Mouse (Mus musculus): Measurements from ENCODE around the gene Myom3. TPM values are rescaled to one million over a fixed set of nuclear protein-coding genes. Genes with fewer than 3 reads are reported as not detected.

Myom3 gene
- polyA plus RNA-seq, 1 experiment = 0.25 TPM

- DNase-seq (ENCODE audit: low spot score) = no peak
Measured at GRCm38 (mm10) chr4:135816905-135817622, 57.5 kb downstream of the Myom3 start.

- no peak for DNase-seq (ENCODE audit: low spot score)
Measured at GRCm38 (mm10) chr4:135818366-135818765, 58.9 kb downstream of the Myom3 start.

- no peak for DNase-seq (ENCODE audit: low spot score)
Measured at GRCm38 (mm10) chr4:135819826-135820526, 60.5 kb downstream of the Myom3 start.

- DNase-seq (ENCODE audit: low spot score) = no peak
Measured at GRCm38 (mm10) chr4:135821772-135822171, 62.3 kb downstream of the Myom3 start.

GRCm38 (mm10) chr4:135823298-135823697 lies 63.8 kb downstream of the Myom3 start:
- no peak for DNase-seq (ENCODE audit: low spot score)

- no peak for DNase-seq (ENCODE audit: low spot score)
Measured at GRCm38 (mm10) chr4:135824254-135824653, 64.7 kb downstream of the Myom3 start.

- no peak for DNase-seq (ENCODE audit: low spot score)
Measured at GRCm38 (mm10) chr4:135828491-135828890, 69.0 kb downstream of the Myom3 start.

GRCm38 (mm10) chr4:135832070-135832469 lies 72.6 kb downstream of the Myom3 start:
- no peak for DNase-seq (ENCODE audit: low spot score)

GRCm38 (mm10) chr4:135833301-135834123 lies 74.0 kb downstream of the Myom3 start:
- DNase-seq (ENCODE audit: low spot score) = no peak

GRCm38 (mm10) chr4:135834124-135834717 lies 74.7 kb downstream of the Myom3 start:
- no peak for DNase-seq (ENCODE audit: low spot score)

GRCm38 (mm10) chr4:135838925-135839292 lies 79.4 kb downstream of the Myom3 start:
- no peak for DNase-seq (ENCODE audit: low spot score)

- no peak for DNase-seq (ENCODE audit: low spot score)
Measured at GRCm38 (mm10) chr4:135839293-135840011, 79.9 kb downstream of the Myom3 start.

- DNase-seq (ENCODE audit: low spot score) = no peak
Measured at GRCm38 (mm10) chr4:135844400-135844799, 84.9 kb downstream of the Myom3 start.

GRCm38 (mm10) chr4:135847581-135847980 lies 88.1 kb downstream of the Myom3 start:
- DNase-seq (ENCODE audit: low spot score) = no peak

GRCm38 (mm10) chr4:135850411-135851095 lies 91.0 kb downstream of the Myom3 start:
- no peak for DNase-seq (ENCODE audit: low spot score)

GRCm38 (mm10) chr4:135851942-135852341 lies 92.4 kb downstream of the Myom3 start:
- no peak for DNase-seq (ENCODE audit: low spot score)

GRCm38 (mm10) chr4:135853987-135854546 lies 94.6 kb downstream of the Myom3 start:
- DNase-seq (ENCODE audit: low spot score) = no peak

GRCm38 (mm10) chr4:135854630-135855029 lies 95.1 kb downstream of the Myom3 start:
- DNase-seq (ENCODE audit: low spot score) = no peak

- DNase-seq (ENCODE audit: low spot score) = no peak
Measured at GRCm38 (mm10) chr4:135855080-135855479, 95.6 kb downstream of the Myom3 start.

- DNase-seq (ENCODE audit: low spot score) = peak; percentile 95
Measured at GRCm38 (mm10) chr4:135855536-135856222, 96.2 kb downstream of the Myom3 start, which contains the start of gene Srsf10. Gene Srsf10 (plus strand): TSS chr4:135855747.

All from urinary bladder, adult 2 months (tissue).